Mouse (Mus musculus): ENCODE measurements around the gene Dab1.

Dab1 gene

GRCm38 (mm10) chr4:104712338-104713083 lies 1093.4 kb downstream of the Dab1 start:
- DNase-seq (ENCODE audit: extremely low read depth, low read depth, low spot score) = no peak

- DNase-seq (ENCODE audit: extremely low read depth, low read depth, low spot score) = no peak
Measured at GRCm38 (mm10) chr4:104714925-104715519, 1095.9 kb downstream of the Dab1 start.

- no peak for DNase-seq (ENCODE audit: extremely low read depth, low read depth, low spot score)
Measured at GRCm38 (mm10) chr4:104715857-104716256, 1096.7 kb downstream of the Dab1 start.

GRCm38 (mm10) chr4:104716506-104716905 lies 1097.3 kb downstream of the Dab1 start:
- no peak for DNase-seq (ENCODE audit: extremely low read depth, low read depth, low spot score)

GRCm38 (mm10) chr4:104718973-104719795 lies 1100.0 kb downstream of the Dab1 start:
- no peak for DNase-seq (ENCODE audit: extremely low read depth, low read depth, low spot score)

- no peak for DNase-seq (ENCODE audit: extremely low read depth, low read depth, low spot score)
Measured at GRCm38 (mm10) chr4:104723527-104724045, 1104.4 kb downstream of the Dab1 start.

GRCm38 (mm10) chr4:104724258-104724657 lies 1105.1 kb downstream of the Dab1 start:
- no peak for DNase-seq (ENCODE audit: extremely low read depth, low read depth, low spot score)

GRCm38 (mm10) chr4:104725673-104726072 lies 1106.5 kb downstream of the Dab1 start:
- no peak for DNase-seq (ENCODE audit: extremely low read depth, low read depth, low spot score)

GRCm38 (mm10) chr4:104729185-104729584 lies 1110.0 kb downstream of the Dab1 start:
- no peak for DNase-seq (ENCODE audit: extremely low read depth, low read depth, low spot score)

- no peak for DNase-seq (ENCODE audit: extremely low read depth, low read depth, low spot score)
Measured at GRCm38 (mm10) chr4:104746500-104746899, 1127.3 kb downstream of the Dab1 start.

- no peak for DNase-seq (ENCODE audit: extremely low read depth, low read depth, low spot score)
Measured at GRCm38 (mm10) chr4:104754090-104754489, 1134.9 kb downstream of the Dab1 start.

GRCm38 (mm10) chr4:104760878-104761624 lies 1141.9 kb downstream of the Dab1 start:
- DNase-seq (ENCODE audit: extremely low read depth, low read depth, low spot score) = no peak

GRCm38 (mm10) chr4:104766065-104766464 lies 1146.9 kb downstream of the Dab1 start, which contains the start of gene C8b:
TSS of gene C8b (plus strand) at chr4:104766317.
- no peak for DNase-seq (ENCODE audit: extremely low read depth, low read depth, low spot score)

- DNase-seq (ENCODE audit: extremely low read depth, low read depth, low spot score) = no peak
Measured at GRCm38 (mm10) chr4:104768190-104768589, 1149.0 kb downstream of the Dab1 start.

- DNase-seq (ENCODE audit: extremely low read depth, low read depth, low spot score) = no peak
Measured at GRCm38 (mm10) chr4:104769602-104770001, 1150.4 kb downstream of the Dab1 start.

GRCm38 (mm10) chr4:104770331-104770730 lies 1151.2 kb downstream of the Dab1 start:
- DNase-seq (ENCODE audit: extremely low read depth, low read depth, low spot score) = no peak

GRCm38 (mm10) chr4:104775601-104776000 lies 1156.4 kb downstream of the Dab1 start:
- no peak for DNase-seq (ENCODE audit: extremely low read depth, low read depth, low spot score)

- no peak for DNase-seq (ENCODE audit: extremely low read depth, low read depth, low spot score)
Measured at GRCm38 (mm10) chr4:104779460-104779859, 1160.3 kb downstream of the Dab1 start.

GRCm38 (mm10) chr4:104781441-104781840 lies 1162.3 kb downstream of the Dab1 start:
- DNase-seq (ENCODE audit: extremely low read depth, low read depth, low spot score) = no peak

- DNase-seq (ENCODE audit: extremely low read depth, low read depth, low spot score) = no peak
Measured at GRCm38 (mm10) chr4:104782346-104782745, 1163.2 kb downstream of the Dab1 start.

- DNase-seq (ENCODE audit: extremely low read depth, low read depth, low spot score) = no peak
Measured at GRCm38 (mm10) chr4:104792111-104792510, 1173.0 kb downstream of the Dab1 start.

All from fat pad, adult 2 months (tissue).